Mouse (Mus musculus) frontal cortex, postnatal 36 days (tissue): ENCODE data around the gene Bmp2.

Experiments used
- DNase-seq, 2 experiments: peaks; one replicate each; pipeline ENCODE4 v3.0.0; 2022; ENCODE audit warnings: low spot score in 2 of 2

The Bmp2 gene

DNA sequence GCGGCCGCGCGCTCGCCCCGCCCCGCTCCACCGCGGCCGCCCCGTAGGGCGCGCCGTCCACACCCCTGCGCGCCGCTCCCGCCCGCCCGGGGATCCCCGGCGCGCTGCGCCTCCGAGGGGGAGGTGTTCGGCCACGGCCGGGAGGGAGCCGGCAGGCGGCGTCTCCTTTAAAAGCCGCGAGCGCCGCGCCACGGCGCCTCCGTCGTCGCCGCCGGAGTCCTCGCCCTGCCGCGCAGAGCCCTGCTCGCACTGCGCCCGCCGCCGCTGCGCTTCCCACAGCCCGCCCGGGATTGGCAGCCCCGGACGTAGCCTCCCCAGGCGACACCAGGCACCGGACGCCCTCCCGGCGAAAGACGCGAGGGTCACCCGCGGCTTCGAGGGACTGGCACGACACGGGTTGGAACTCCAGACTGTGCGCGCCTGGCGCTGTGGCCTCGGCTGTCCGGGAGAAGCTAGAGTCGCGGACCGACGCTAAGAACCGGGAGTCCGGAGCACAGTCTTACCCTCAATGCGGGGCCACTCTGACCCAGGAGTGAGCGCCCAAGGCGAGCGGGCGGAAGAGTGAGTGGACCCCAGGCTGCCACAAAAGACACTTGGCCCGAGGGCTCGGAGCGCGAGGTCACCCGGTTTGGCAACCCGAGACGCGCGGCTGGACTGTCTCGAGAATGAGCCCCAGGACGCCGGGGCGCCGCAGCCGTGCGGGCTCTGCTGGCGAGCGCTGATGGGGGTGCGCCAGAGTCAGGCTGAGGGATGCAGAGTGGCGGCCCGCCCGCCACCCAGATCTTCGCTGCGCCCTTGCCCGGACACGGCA is at the start of gene Bmp2:
Gene Bmp2 (plus strand): TSS at position 129 of the 811 bp plus-strand sequence.
- peak; percentile 44 to 51 for DNase-seq

- no peak for DNase-seq
Observed at GRCm38 (mm10) chr2:133505678-133506077, 46.3 kb upstream of the Bmp2 start.

DNA sequence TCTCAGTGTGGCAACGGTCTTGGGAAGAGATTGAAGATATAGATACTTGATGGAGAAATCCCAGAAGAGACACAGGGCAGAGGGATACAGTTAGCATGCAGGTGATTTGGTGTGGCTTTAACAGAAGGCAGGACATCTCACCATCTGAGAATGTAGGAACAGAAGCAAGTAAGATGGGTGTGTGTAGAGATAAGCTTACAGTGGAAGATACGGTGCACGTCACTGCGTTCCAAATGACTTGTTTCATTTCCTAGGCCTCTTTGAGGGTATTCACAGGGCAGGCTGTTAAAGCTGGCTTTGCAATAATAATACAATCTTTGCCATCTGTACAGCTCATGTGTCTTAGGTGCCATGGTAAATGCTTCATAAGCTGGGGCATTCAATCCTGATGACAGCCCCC is 44.9 kb upstream of the Bmp2 start:
- no peak for DNase-seq

- DNase-seq, result no peak
Observed at GRCm38 (mm10) chr2:133509141-133509540, 42.8 kb upstream of the Bmp2 start.

DNA sequence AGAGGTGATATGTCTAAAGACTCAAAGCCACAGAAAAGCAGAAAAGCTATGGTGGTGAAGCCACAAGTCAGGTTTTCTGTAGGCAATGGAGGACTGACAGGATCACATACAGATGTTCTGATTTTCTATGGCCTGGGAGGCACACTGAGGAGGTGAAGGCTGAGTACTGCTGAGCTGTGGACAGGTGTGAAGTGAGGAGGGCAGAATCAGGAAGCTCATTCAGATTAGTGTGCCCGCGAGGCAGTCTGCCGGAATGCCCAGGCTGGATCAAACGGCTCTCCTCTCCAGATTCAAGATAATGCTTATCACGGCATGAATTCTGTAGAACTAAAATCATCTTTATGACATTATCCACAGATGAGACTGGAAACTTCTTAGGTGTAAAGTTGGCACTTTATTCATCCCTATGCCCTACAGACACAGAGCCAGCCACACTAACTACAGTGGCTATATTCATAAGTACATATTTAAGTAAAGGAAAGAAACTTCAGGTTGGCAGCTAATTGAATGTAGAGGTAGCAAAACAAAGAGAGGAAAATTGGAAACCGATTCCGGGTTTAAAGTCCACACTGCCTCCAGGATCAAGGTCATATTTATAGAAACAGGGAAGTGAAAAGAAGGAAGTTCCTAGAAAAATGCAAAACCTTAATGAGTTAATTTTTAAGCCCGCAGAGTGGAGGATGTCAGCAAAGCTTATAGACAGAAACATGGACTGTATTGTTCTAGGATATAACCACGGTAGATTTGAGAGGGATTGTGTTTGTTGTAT is 40.8 kb upstream of the Bmp2 start:
- no peak for DNase-seq

GRCm38 (mm10) chr2:133516331-133517046 is 35.5 kb upstream of the Bmp2 start:
- DNase-seq, result no peak

DNA sequence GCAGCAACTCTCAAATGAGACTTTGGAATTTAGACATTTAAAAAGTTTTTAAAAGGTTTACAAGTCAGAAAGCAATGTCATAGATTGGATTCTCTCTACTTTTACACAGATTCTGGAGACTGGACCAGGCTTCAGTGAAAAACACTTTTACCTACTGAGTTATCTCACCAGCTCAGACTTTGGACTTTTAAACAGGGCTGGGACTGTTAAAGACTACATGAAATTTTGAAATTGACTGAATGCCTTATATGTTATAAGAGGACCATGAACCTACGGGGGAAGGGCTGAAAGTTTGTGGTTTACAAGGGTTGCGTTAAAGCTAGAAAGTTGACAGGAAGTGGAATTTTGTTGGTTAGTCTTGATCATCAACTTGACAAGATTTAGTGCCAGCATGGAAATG is 34.1 kb upstream of the Bmp2 start:
- no peak for DNase-seq

DNA sequence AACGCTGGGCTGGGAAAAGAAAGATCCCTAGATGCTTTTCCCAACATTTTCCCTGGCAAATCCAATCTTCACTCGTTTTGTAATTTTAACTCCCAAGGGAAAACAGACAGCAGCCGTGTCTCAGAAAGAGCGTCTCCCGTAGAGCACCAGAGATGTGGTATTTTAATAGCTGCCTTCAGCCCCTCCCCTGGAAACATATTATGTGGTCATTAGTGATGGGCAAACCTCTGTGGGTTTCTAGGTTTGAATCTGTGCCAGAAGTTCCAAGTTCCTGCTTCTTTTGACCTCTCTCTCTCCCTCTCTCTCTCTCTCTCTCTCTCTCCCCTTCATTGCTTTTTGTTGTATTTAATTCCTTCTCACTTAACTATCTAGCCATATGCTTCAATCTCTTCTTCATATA is 30.8 kb upstream of the Bmp2 start:
- DNase-seq, result no peak

- no peak for DNase-seq
Observed at GRCm38 (mm10) chr2:133522121-133522520, 29.8 kb upstream of the Bmp2 start.

DNA sequence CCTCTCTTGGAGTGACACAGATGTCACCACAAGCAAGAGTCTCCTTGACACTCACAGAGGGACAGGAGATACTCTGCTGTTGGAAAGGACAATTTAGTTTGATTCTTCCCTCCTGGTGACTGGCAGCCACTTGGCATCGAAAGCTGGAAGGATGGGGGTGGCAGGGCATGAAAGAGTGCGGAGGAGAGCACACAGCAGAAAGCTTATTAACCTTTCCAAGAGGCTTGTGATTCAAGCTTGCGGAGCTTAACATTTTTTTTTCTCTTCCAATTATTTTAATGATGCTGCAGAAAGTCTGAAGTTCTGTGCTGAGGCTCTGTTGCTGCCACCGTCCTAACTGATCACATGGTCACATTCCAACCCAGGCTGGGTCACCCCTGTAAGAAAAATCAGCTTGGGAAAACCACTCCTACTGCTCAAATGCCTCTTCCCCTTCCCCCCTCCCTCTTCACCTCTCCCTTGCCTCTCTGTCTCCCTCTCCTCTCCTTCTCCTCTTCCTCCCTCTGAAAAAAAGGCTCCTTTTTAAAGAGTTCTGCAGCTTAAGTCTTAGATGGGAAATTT is 26.3 kb upstream of the Bmp2 start:
- no peak for DNase-seq

DNA sequence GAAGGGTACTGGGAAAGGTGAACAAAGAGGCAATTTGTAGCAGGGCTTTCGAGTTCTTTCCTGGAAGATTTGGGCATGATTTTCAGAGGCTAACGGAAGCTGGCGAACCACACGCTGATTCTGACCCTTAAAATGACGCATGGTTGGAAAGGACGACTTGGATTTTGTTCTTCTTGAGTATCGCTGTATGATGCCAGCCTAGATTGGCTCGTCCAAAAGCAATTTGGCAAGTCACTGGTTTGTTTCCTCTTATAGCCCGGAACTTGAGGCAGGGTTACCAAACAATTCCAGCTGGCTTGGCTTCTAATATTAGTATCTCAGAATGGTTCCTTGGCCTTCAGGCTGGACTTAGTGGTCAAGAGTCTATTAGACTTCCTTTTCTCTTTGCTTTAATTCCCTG is 22.6 kb upstream of the Bmp2 start:
- no peak for DNase-seq

- DNase-seq, result no peak
Observed at GRCm38 (mm10) chr2:133533073-133533472, 18.9 kb upstream of the Bmp2 start.

GRCm38 (mm10) chr2:133535481-133535880 is 16.5 kb upstream of the Bmp2 start:
- DNase-seq, result no peak

DNA sequence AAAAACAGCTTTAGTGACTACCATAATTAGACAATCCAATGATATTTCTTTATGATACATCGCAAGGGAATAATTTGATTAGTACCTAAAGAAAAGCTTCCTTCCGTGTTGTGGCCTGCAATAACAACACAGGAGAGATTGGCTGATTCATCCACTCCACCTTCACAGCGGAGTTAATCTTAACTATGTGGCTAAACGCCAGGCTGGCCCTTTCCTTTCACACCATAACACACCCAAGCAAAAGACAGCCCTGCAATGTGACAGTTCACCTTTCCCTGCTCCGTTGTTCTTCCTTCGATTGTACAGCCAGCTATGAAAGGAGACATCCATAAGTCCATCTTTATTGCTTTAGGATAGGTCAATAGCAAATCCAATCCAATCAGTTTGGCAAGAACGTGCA is 15.1 kb upstream of the Bmp2 start:
- DNase-seq, result no peak

GRCm38 (mm10) chr2:133540702-133541101 is 11.3 kb upstream of the Bmp2 start:
- no peak for DNase-seq

GRCm38 (mm10) chr2:133550238-133550682 is 1.7 kb upstream of the Bmp2 start:
- DNase-seq, result peak; percentile 56 to 85

DNA sequence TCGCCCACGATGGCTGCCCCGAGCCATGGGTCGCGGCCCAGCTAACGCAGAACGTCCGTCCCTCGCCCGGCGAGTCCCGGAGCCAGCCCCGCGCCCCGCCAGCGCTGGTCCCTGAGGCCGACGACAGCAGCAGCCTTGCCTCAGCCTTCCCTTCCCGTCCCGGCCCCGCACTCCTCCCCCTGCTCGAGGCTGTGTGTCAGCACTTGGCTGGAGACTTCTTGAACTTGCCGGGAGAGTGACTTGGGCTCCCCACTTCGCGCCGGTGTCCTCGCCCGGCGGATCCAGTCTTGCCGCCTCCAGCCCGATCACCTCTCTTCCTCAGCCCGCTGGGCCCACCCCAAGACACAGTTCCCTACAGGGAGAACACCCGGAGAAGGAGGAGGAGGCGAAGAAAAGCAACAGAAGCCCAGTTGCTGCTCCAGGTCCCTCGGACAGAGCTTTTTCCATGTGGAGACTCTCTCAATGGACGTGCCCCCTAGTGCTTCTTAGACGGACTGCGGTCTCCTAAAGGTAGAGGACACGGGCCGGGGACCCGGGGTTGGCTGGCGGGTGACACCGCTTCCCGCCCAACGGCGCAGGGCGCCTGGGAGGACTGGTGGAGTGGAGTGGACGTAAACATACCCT is 995 bp downstream of the Bmp2 start:
- DNase-seq, result peak; percentile 15 to 17

DNA sequence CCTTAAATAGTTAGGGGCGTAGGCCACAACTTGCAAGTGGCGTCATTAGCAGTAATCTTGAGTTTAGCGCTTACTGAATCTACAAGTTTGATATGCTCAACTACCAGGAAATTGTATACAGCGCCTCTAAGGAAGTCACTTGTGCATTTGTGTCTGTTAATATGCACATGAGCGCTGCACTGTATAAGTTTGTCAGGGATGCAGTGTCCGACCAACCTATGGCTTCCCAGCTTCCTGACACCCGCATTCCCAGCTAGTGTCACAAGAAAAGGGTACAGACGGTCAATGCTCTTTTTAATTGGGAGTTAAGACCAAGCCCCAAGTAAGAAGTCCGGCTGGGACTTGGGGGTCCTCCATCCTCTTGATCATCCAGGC is 1.9 kb downstream of the Bmp2 start:
- no peak for DNase-seq

GRCm38 (mm10) chr2:133554286-133555021 is 2.5 kb downstream of the Bmp2 start:
- DNase-seq, result peak in 1 of 2 experiments; percentile 3

DNA sequence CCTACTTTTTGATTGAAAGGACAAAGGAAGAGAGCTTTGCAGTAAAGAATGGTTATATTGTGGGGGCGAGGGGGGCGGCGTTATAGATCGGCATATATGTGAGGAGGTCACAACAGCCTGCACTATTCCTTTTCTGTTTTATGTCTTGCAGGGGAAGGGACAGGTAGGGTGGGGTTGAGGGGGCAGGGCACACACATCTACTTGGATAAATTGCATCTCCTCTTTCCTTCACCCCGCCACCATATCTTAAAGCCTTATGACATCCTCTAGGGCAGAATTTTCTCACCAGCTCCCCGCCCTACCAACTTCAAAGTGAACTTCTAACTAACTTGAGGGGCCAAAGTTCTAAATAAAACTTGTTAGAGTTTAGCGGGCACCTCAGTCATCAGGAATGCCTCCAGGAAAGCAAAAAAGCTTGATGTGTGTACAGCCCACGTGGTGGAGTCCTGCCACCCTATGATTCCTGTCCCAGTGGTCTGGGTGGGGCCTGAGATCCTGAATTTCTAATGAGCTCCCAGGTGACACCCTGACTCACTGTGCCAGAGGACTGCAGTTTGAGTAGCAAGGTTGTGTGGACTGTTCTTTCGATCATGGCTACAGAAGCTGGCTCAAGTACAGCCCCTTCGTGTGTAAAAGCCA is 12.4 kb downstream of the Bmp2 start:
- no peak for DNase-seq
